Mouse (Mus musculus): Measurements from ENCODE around the gene Cbln3.

- no peak for TF ChIP-seq GATA1 (IDR thresholded peaks at IDR 0.05; ENCODE audit: low read length)
- no peak for TF ChIP-seq TAL1 (IDR thresholded peaks at IDR 0.05; ENCODE audit: low read length)
Observed at GRCm38 (mm10) chr14:55929263-55929997, 45.2 kb upstream of the Cbln3 start.
